Mouse (Mus musculus) cerebellum, adult 9-11 months (tissue): ENCODE measurements around the gene Ubxn6.
"Not testable (repeated sequence)": the region's sequence is repeated elsewhere in the genome, so short reads cannot be mapped to it uniquely, and the experiment has no call there.

Experiments used
- DNase-seq: peaks from one replicate; pipeline ENCODE4 v3.0.0; 2022

The Ubxn6 gene

GRCm38 (mm10) chr17:56100811-56101210 lies 26.0 kb upstream of the Ubxn6 start:
- DNase-seq: no peak

GRCm38 (mm10) chr17:56098711-56099572 lies 24.1 kb upstream of the Ubxn6 start:
- DNase-seq: no peak

DNA sequence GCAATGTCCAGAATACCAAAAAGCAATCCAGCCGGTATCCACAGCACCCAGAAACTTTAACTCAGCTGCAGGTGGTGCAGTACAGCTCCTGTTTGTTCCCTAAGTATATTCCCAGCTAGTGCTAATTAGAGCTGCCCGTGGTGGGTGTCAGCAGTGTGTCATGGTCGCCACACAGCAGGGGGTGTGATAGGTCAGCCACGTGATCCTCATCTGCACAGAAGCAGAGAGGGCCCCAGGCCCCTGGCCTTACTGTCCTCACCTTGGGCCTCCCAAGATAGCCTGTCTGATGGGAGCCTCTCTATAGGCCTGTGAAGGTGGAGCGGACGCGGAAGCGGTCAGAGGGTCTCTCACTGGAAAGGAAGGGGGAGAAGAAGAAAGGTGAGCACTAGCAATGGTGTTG lies 23.4 kb upstream of the Ubxn6 start:
- no peak for DNase-seq

DNA sequence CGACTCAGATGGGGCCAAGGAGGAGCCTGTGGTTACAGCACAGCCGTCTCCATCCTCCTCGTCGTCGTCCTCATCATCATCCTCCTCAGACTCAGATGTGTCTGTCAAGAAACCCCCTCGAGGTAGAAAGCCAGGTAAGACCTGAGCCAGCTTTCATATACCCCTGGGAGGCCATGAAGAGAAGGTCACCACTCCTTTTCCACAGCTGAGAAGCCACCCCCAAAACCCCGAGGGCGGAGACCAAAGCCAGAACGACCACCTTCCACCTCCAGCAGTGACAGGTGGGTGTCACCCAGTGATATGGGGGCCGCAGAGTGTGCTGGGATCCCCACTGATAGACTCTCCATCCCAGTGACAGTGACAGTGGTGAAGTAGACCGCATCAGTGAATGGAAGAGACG lies 22.1 kb upstream of the Ubxn6 start:
- DNase-seq: no peak

DNA sequence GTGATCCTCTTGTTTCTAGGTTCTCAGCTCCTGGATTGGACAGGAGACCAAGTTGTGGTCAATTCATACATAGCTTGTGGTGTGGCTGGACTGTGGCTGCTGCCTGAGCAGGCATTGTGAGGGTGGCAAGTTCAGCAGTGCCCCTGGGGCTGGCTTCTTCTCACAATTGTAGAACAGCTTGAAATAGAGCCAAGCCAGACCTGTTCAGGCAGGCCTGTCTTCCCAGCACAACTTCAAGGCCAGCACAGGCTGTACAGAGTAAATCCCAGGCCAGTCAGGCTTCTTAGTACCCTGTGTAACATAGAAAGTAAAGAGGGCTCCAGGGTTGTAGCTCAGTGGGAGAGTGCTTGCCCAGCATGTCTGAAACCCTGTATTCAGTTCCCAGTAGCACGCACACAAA lies 18.0 kb upstream of the Ubxn6 start:
- no peak for DNase-seq

DNA sequence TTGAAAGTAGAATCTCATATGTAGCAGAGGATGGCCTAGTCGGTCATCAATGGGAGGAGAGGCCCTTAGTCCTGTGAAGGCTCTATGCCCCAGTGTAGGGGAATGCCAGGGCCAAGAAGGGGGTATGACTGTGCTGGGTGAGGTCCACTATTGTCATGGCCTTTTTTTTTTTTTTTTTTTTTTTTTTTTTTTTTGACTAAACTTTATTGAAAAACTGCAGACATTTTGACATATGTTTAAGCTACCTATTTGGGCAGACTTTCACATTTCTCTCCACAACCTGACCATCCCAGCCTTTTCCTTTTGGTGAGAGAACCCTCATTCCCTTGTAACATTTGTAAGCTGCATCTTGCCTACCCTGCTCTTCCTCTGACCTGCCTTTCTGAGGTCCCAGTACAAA lies 17.5 kb upstream of the Ubxn6 start:
- no peak for DNase-seq

GRCm38 (mm10) chr17:56080781-56081585 lies 6.2 kb upstream of the Ubxn6 start:
- DNase-seq: peak; percentile 62

- DNase-seq: peak; percentile 72
Measured at GRCm38 (mm10) chr17:56079921-56080320, 5.1 kb upstream of the Ubxn6 start.

- DNase-seq: peak; percentile 100
Measured at GRCm38 (mm10) chr17:56078880-56079795, 4.3 kb upstream of the Ubxn6 start, which contains the start of gene Hdgfl2. TSS of gene Hdgfl2 (plus strand) at chr17:56079634.

- DNase-seq: peak; percentile 78
Measured at GRCm38 (mm10) chr17:56078361-56078760, 3.5 kb upstream of the Ubxn6 start.

- DNase-seq: no peak
Measured at GRCm38 (mm10) chr17:56077523-56077922, 2.7 kb upstream of the Ubxn6 start.

DNA sequence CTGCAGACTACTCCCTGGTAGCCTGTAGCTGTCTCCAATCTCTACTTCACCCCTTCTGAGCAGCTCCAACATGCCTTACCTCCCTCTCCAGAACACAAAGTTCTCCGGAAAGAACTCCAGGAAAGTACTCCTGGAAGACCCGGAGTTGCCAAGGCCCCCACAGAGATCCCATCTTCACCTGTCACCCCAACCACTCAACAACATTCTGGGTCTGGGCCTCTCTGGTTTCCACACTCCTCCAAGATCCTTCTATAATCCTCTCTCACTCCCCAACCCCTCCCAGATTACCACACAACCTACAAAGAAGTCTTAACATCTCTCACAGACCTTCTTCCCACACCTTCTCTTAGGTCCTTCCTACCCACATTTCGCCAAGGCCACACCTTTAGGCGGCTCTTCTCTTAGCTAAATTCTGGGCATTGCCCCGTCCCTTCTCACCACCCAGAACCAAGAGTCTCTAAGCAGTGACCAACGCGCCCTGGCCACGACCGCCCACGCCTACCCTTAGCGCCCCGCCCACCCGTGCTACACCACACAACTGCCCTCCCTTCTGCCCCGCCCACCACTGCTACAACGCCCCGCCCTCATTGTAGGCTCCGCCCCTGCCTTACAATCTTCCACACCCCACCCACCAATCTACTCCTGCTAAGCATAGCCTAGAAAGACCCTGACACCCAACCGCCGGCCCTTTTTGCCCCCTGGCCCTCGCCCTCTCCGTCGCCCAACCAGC lies 566 bp downstream of the Ubxn6 start:
- peak; percentile 83 for DNase-seq

GRCm38 (mm10) chr17:56072243-56072642 lies 2.6 kb downstream of the Ubxn6 start:
- DNase-seq: peak; percentile 40

GRCm38 (mm10) chr17:56071126-56071525 lies 3.7 kb downstream of the Ubxn6 start:
- DNase-seq: no peak

- no peak for DNase-seq
Measured at GRCm38 (mm10) chr17:56069066-56069465, 5.8 kb downstream of the Ubxn6 start.

DNA sequence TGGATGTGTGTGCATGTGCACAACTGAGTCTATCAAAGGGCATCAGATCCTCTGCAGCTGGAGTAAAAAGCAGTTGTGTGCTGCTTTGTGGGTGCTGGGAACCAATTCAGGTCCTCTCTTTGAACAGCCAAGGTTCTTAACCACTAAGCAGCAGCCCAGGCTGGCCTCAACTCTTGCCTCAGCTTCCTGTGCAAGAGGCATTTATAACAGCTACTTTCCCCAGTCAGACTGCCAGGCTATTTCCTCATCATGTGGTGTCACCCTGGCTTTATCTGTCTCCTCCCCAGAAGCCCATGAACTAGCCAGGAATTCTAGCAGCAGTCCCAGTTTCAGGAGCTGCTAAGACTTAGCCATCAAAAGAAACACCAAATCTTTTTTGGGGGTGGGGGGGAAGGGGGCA lies 8.4 kb downstream of the Ubxn6 start:
- DNase-seq: no peak

DNA sequence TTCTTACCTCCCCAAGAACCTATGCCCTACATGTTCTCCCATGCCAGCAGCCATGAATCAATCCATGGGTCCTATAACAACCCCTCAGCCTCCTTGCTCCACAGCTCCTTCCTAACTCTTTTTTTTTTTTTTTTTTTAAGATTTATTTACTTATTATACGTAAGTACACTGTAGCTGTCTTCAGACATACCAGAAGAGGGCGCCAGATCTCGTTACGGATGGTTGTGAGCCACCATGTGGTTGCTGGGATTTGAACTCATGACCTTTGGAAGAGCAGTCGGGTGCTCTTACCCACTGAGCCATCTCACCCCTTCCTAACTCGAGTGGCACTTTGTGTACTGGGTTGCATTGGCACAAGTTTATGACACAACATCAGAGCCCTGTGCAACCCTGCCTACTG lies 9.1 kb downstream of the Ubxn6 start:
- DNase-seq: not testable (repeated sequence)

- DNase-seq: peak; percentile 23
Measured at GRCm38 (mm10) chr17:56062081-56062480, 12.7 kb downstream of the Ubxn6 start.

DNA sequence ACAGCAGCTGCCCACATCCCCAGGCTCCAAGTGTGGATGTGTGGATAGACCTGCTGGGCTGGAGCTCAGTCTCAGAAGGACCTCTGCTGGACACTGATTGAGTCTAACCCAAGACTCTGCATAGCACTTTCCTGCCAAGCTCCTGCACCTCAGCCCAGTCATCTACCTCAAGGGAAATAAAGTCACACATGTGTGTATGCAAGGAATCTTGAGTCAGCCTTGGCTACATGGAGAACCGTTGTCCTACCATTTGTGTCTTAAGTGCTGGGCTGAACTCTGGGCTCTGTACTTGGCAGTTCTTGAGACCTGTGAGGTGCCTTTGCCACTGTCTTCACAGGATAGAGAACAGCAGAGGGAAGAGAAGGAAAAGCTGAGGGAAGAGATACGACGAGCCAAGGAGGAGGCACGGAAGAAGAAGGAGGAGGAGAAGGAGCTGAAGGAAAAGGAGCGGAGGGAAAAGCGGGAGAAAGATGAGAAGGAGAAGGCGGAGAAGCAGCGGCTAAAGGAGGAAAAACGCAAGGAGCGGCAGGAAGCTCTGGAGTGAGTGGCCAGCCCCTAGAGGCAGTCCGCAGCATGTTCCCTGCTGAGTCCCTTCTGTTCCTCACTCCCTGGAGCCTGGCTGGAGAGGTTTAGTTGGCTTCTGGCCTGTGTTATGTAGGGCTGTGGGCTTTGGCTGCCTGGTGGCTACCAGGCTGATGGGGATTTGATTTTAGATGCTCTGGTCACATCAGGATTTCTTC lies 17.3 kb downstream of the Ubxn6 start:
- DNase-seq: peak; percentile 76

GRCm38 (mm10) chr17:56055945-56056678 lies 18.7 kb downstream of the Ubxn6 start:
- DNase-seq: peak; percentile 13

- DNase-seq: no peak
Measured at GRCm38 (mm10) chr17:56054938-56055337, 19.9 kb downstream of the Ubxn6 start.
